Mouse (Mus musculus) frontal cortex, adult 2 months (tissue): ENCODE measurements around the gene Fgd3. TPM values are rescaled to one million over a fixed set of nuclear protein-coding genes. Genes with fewer than 3 reads are reported as not detected.

Experiments used
- DNase-seq, 2 experiments: peaks; one replicate each; pipeline ENCODE4 v3.0.0; 2022; ENCODE audit warnings: low spot score in 1 of 2; ENCODE audit errors: extremely low spot score in 1 of 2
- polyA plus RNA-seq: library from polyadenylated mRNA; depleted of rRNA; stranded (reverse); fragments of >200 nt; gene quantifications from 2 replicates; pipeline ENCODE4 v1.2.3, GENCODE M21; 2012

Fgd3 gene
- polyA plus RNA-seq, 1 experiment, result 10.9 TPM

GRCm38 (mm10) chr13:49308206-49308605 lies 11.9 kb downstream of the Fgd3 start:
- no peak for DNase-seq

GRCm38 (mm10) chr13:49307311-49307969 lies 12.7 kb downstream of the Fgd3 start:
- DNase-seq, result no peak

- no peak for DNase-seq
These were observed 13.3 kb downstream of the Fgd3 start for GRCm38 (mm10) chr13:49306771-49307310.

GRCm38 (mm10) chr13:49300771-49301170 lies 19.3 kb downstream of the Fgd3 start:
- no peak for DNase-seq

DNA sequence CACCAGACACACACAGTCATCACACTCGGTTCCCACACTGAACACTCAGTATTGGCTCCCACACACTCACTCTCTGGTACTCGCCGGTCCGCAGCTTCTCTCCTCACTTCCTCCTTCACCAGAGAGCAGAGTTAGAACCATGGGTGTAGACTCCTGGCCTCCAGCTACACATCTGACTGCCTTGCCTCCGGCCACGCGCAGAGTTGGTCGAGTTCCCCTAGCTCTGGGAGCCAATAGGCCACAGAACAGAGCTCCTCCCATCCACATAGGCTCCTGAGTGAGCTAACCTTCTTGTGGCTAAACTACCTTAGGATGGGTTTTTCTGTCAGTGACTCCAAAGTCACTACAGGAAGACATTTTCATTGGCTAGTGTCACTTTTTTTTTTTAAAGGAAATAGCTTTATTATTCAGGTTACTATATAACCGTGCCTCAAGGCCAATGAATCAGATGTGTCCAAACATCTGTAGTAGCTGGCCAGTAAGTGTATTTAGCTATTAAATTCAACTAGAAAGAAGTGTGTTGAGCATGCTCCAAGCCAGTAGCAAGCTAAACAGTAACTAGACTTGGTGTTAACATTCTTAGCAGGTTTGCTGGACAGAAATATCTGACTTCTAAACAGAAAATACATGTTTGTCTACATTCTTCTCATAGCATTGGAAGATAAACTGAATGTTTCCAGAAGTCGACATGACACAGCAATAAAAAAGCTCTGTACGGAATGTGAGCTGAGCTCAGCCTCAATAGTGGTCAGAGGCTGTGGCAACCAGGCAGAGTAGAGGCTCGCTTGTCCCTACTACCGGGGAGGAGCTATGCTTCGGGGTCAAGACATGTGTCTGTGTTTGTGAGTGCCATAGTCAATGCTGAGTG lies 21.4 kb downstream of the Fgd3 start:
- DNase-seq, result no peak

- DNase-seq, result no peak
These were observed 23.8 kb downstream of the Fgd3 start for GRCm38 (mm10) chr13:49296270-49296669.

GRCm38 (mm10) chr13:49294108-49294507 lies 26.0 kb downstream of the Fgd3 start:
- DNase-seq, result no peak

DNA sequence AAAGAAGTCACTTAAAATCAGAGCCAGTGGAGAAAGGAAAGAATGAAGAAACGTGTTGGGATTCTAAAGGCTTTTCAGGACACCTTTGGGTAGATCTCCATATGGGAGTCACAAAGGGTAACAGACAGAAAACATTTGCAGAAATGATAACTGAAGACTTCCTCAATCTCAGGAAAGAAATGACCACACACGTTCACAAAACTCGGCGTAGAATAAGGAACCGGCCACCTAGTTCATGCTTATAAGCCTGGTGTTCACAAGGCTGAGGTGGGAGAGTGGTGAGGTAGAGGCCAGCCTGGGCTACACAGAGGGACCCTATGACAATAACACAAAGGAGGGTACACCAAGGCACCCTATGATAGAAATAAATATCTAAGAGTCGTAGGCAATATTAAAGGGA lies 28.2 kb downstream of the Fgd3 start:
- no peak for DNase-seq

GRCm38 (mm10) chr13:49291398-49291797 lies 28.7 kb downstream of the Fgd3 start:
- no peak for DNase-seq

DNA sequence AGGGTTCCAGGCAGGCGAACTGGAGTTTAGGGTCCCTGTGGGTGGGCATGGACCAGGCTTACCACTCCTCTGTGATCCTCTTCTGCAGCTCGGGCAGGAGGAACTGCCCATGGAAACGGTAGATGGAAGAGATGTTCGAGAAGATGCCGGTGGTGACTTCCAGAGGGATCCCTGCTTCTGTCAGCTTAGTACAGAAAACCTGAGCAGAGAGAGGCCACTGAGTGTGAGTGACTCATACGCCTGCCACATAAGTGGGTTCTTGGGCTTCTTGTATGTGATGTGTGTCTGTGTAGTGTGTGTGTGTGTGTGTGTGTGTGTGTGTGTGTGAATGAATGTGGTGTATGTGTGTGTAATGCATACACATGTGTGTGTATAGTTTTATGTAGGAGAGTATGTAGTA lies 32.9 kb downstream of the Fgd3 start:
- no peak for DNase-seq

- no peak for DNase-seq
These were observed 33.4 kb downstream of the Fgd3 start for GRCm38 (mm10) chr13:49286750-49287149.

- DNase-seq, result peak in 1 of 2 experiments; percentile 58
These were observed 36.4 kb downstream of the Fgd3 start for GRCm38 (mm10) chr13:49283686-49284085.

DNA sequence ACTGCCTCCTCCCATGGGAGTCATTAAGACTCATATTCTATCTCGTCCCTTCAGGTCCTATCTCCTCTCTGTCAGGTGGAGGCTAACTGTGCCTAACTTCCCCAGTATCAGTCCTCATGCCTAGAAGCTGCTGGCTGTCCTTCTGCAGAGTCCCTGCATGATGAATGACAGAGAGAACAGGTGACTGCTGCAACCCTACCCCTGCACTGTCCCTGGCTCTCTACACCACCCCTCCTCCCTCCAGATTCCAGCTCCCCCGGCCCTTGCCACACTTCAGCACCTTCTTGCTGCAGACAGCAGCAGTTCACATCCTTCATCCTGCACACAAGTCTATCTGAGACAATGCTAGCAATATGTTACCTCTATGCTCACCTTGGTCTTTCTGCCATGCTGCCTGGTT lies 37.9 kb downstream of the Fgd3 start:
- no peak for DNase-seq

- peak in 1 of 2 experiments; percentile 52 for DNase-seq
These were observed 48.0 kb downstream of the Fgd3 start for GRCm38 (mm10) chr13:49271831-49272765.

GRCm38 (mm10) chr13:49270500-49270899 lies 49.6 kb downstream of the Fgd3 start:
- DNase-seq, result no peak

DNA sequence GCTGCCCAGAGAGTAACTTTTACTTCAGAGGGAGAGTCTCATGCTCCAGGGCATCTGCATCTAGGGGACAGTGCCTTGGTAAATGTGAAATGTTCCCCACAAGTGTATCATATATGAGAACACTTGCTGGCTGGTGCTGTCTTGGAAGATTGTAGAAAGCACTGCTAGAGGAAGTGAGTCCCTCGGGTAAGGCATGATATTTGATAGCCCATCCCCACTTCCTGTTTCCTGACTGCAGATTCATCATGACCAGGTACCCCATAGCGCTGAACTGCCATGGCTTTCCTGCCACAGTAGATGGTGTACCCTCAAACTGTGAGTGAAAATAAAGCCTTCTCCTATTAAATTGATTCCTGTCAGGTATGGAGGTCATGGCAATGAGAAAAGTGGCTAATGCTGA lies 52.5 kb downstream of the Fgd3 start:
- DNase-seq, result no peak

DNA sequence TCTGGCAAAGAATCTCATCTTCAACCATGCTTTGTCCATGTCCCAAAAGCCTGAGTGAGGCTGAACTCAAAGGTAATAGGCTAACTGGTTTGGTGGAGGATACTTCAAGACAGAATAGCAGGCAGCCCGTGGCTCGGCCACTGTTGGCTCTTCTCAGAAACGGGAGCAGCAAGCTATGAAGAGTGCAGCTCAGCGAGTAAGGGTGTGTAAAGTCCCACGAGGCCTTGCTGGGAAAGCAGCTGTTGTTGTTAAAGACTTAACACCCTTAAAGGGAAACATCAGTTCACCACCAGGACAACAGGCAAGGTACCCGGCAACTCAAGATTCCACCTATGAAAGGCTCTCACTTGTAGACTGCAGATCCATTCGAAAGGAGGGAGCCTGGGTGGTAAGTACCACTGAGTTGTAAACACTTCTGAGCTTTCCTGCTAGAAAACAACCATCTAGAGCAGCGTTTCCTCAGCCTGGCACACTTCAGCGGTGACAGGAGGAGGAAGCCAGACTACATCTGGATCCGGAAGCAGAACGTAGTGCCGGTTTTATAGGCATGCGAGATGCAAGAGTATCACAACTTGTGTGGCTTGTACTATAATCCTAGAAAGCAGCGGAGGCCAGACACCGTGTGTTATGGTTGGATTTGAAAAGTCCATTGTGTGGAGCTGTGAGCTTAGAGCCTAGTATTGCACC lies 59.9 kb downstream of the Fgd3 start:
- DNase-seq, result no peak

DNA sequence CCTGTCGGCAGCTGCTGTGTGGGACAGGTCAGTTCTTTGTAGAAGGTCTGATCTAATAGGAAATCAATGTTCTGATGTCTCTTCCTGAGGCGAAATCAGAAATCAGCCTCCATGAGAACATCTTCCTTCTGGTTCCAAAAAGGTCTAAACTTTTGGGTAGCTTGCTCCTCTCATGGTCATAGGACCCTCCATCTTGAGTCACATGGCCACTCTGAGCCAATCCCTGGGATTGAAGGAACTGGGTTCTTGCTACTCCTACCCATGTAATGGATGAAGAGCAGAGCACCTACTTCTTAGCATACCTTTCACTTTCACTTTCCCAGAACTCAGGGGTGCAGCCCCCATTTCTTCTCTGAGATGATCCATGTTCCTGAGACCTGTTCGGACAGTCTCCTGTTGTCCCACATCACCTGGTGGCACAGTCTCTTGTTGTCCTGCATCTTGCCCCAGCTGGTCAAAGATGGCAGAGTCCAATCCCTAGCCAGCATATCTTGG lies 62.2 kb downstream of the Fgd3 start:
- DNase-seq, result no peak

GRCm38 (mm10) chr13:49252746-49253145 lies 67.4 kb downstream of the Fgd3 start:
- DNase-seq, result peak; percentile 20 to 76

DNA sequence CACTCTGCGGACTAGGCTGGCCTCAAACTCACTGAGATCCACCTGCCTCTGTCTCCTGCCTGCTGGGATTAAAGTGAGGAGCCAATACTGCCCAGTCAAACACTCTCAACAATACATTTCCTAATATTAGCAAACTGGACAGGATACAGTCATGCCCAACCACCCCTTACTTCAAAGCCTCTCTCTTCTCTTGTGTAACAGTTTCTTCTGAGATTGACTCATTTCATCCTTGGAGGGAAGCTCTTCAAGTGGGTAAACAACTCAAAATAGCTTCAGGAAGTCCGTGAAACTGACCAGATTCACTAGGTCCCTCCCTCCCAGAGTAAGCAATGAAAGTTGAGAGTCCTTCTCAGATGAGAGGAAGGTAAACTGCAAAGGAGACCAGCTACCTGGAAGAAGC lies 68.0 kb downstream of the Fgd3 start:
- no peak for DNase-seq
